Mouse (Mus musculus) forebrain, postnatal 0 days (tissue): Measurements from ENCODE around the gene Mnd1. TPM values are rescaled to one million over a fixed set of nuclear protein-coding genes. Genes with fewer than 3 reads are reported as not detected.

Experiments used
- ATAC-seq: fragments of 200-750 bp; cut with Nextera tagmentation; 2 replicates; pipeline ENCODE4 v1.8.0; 2017; ENCODE audit warnings: mild to moderate bottlenecking, moderate library complexity
- DNase-seq: peaks from one replicate; pipeline ENCODE4 v3.0.0-alpha.2; 2015
- H3K27ac ChIP-seq: fragments of 300-500 bp; sonication (generic); 2 replicates; pipeline ENCODE4 v1.5.1; 2014; ENCODE audit warnings: low read depth, mild to moderate bottlenecking, antibody characterized with exemption, low read length, moderate library complexity, mixed read lengths
- H3K27me3 ChIP-seq: fragments of 300-500 bp; sonication (generic); 2 replicates; pipeline ENCODE4 v1.6.1; 2014; ENCODE audit warnings: mild to moderate bottlenecking, low read length, mixed read lengths; ENCODE audit not compliant: insufficient read depth
- H3K36me3 ChIP-seq: fragments of 300-500 bp; sonication (generic); 2 replicates; pipeline ENCODE4 v1.6.1; 2014; ENCODE audit warnings: mild to moderate bottlenecking, moderate library complexity; ENCODE audit not compliant: insufficient read depth
- H3K4me1 ChIP-seq: fragments of 300-500 bp; sonication (generic); 2 replicates; pipeline ENCODE4 v1.6.1; 2014; ENCODE audit warnings: antibody characterized with exemption; ENCODE audit not compliant: insufficient read depth
- H3K4me2 ChIP-seq: fragments of 300-500 bp; sonication (generic); 2 replicates; pipeline ENCODE4 v1.6.1; 2014; ENCODE audit warnings: low read depth, mild to moderate bottlenecking, moderate library complexity
- H3K4me3 ChIP-seq: fragments of 300-500 bp; sonication (generic); 2 replicates; pipeline ENCODE4 v1.5.1; 2014; ENCODE audit warnings: low read depth, low read length, mixed read lengths
- H3K9ac ChIP-seq: fragments of 300-500 bp; sonication (generic); 2 replicates; pipeline ENCODE4 v1.6.1; 2014; ENCODE audit warnings: mild to moderate bottlenecking
- H3K9me3 ChIP-seq: fragments of 300-500 bp; sonication (generic); 2 replicates; pipeline ENCODE4 v1.6.1; 2016; ENCODE audit warnings: low read length
- CTCF ChIP-seq: sonication (generic); IDR thresholded peaks from 2 replicates; pipeline ENCODE4 v1.5.1; 2016; ENCODE audit warnings: antibody characterized with exemption, control low read depth, low read depth
- WGBS: fragments of 180-500 bp; shearing (Covaris S2); extraction: QIAGEN DNeasy Blood & Tissue Kit; methylation state at CpG from one replicate; pipeline ENCODE4 v1.1.7; 2014; 5-methylcytosine and 5-hydroxymethylcytosine counted together
- polyA plus RNA-seq: library from polyadenylated mRNA; unstranded; fragments of >200 nt; fragmentation: Nextera tagmentation; extraction: Ambion mirVana; gene quantifications from 2 replicates; pipeline ENCODE4 v1.2.1, GENCODE M21; 2015
- total RNA-seq: library from RNA; depleted of rRNA; stranded (reverse); fragments of >200 nt; gene quantifications from 2 replicates; pipeline ENCODE4 v1.2.3, GENCODE M21; 2014

The Mnd1 gene
- total and polyA plus RNA-seq, 2 experiments from 2014 or later: 2.5 to 3.0 TPM

DNA sequence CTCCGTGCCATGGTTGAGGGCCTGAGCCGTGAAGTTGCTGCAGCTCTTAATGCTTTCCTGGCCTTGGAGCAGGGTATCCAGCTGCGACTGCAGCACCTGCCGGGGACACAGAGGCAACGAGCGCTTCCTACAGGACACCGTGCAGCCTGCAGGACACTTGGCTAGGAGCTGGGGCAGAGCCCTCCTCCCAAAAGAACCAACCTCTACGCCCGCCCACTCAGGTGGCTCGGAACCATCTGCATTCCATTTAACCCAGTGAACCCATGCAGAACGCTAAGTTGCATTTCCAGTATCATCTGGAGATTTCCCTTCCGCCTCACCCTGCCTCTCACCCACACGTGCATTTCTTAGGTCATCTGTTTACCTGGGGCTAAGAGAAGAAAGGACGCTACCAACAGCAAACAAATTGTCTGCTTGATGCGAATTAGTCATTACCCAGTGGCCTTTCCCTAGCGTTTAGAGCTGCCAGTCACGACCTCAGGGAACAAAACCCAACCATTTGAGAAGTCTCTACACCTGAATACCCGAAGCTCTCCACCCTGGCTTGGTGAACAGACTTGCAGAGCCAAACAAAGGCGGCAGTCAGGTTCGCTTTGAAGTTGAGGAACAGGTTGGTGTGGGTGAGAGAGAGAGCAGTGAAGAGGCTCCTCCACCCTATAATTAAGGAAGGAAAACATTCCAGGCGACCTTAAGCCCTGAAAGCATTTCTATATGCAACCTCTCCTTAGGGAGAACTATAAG lies 35.7 kb upstream of the Mnd1 start:
- no peak for TF ChIP-seq CTCF
- no peaks in the 10 kb centered on the region for H3K27me3 ChIP-seq
- H3K4me2 ChIP-seq: no peak overlapping the region
- peak; percentile 37 for DNase-seq
- H3K4me3 ChIP-seq: no peak overlapping the region
- H3K4me1 ChIP-seq: no peaks in the 10 kb centered on the region
- no peak overlapping the region for H3K27ac ChIP-seq
- peaks cover 39% of the 10 kb centered on the region for H3K36me3 ChIP-seq
- no peak overlapping the region for H3K9ac ChIP-seq
- no peaks in the 10 kb centered on the region for H3K9me3 ChIP-seq
- peak; percentile 36; the same call in 1 of the 2 replicates for ATAC-seq
- 57% methylated on average over 21 of the region's 21 CpGs for WGBS

DNA sequence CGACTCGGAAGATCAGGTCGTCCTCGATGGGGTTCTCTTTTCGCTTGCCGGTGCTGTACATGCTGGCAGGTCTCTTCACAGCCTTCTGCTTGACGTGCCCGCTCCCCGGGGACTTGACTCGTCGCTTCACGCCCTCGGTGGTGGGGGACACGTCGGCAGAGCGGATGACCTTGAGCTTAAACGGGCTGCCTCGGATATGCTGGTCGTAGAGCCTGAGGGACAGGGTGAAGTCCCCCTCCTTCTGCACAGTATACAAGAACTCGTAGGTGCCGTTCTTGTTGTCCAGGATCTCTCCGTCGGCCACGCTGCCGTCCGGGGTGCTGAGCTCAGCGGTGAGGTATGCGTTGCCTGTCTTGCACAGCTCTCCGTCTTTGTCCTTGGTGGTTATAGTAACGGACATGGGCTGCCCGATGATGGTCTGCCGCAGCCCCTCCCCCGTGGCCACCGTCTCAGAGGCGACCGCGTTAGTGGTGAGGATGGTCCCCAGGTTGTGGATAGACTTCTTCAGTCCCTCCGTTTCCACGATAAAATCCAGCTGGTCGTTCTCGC lies 35.0 kb upstream of the Mnd1 start:
- no peak for TF ChIP-seq CTCF
- H3K27ac ChIP-seq: 0 out of 2 replicates have a peak overlapping the region, but pooled peaks have one; percentile 4
- no peak overlapping the region for H3K4me2 ChIP-seq
- H3K36me3 ChIP-seq: peaks cover 34% of the 10 kb centered on the region
- H3K9ac ChIP-seq: no peak overlapping the region
- no peak overlapping the region for H3K4me3 ChIP-seq
- H3K4me1 ChIP-seq: no peaks in the 10 kb centered on the region
- WGBS: 25% methylated on average over 41 of the region's 41 CpGs
- DNase-seq: no peak
- peak; percentile 28 for ATAC-seq
- no peaks in the 10 kb centered on the region for H3K27me3 ChIP-seq
- no peaks in the 10 kb centered on the region for H3K9me3 ChIP-seq

DNA sequence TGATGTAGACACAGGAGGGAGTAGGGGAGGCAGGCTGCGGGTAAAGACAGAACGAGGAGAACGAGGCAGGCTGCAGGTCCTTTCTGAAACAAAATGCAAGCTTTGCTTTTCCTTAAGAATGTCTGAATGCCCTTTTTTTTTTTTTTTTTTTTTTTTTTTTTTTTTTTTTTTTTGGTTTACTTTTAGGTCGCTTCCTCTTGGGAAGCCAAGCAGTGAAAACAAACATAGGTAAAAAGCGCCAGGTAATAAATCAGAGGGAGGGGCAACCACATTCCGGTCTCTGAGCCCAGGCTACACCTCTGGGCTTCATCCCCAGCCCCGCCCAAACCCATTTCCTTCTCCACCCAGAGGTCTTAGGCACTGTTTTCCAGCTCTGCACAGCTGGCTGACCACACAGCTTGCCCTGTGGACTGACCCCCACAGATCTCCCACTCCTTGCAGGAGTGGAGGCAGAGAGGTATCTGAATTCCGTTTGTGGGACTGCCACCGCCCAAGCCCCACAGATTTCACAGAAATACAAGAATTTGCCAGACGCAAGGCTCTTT lies 34.1 kb upstream of the Mnd1 start:
- H3K36me3 ChIP-seq: peaks cover 34% of the 10 kb centered on the region

DNA sequence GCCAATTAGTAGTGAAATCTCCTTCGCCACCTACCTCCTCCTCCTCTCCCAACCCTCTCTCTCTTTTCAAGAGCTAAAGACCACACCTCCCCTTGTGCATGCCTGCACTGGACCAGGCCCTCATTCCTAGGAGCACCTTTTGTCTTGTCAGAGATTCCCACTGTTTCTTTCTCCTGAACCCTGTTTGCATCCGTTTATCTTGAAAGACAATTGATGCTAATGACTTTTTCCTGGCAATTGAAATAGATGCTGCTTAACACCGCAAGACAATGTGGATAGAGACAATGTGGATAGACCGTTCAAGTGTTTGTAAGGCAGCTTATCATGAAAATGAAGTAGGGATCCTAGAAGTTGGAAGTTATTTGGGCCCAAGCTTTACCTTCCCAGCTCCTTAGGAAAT lies 26.1 kb upstream of the Mnd1 start:
- Histone ChIP-seq H3K36me3 (peaks cover 16% of the 10 kb centered on the region), H3K4me3 (no peak overlapping the region), H3K9me3 (no peaks in the 10 kb centered on the region), H3K4me1 (peaks cover 8% of the 10 kb centered on the region; the same call in 1 of the 2 replicates), H3K9ac (no peak overlapping the region), H3K27ac (0 out of 2 replicates have a peak overlapping the region, but pooled peaks have one; percentile 29), H3K4me2 (no peak overlapping the region), H3K27me3 (no peaks in the 10 kb centered on the region)
- no peak for ATAC-seq
- DNase-seq: no peak
- no peak for TF ChIP-seq CTCF
- 21% methylated on average over 4 of the region's 4 CpGs for WGBS

More for the DNA sequence above, 34.1 kb upstream of the Mnd1 start:
- no peaks in the 10 kb centered on the region for H3K4me1 ChIP-seq
- H3K9me3 ChIP-seq: no peaks in the 10 kb centered on the region
- H3K27me3 ChIP-seq: no peaks in the 10 kb centered on the region
- no peak overlapping the region for H3K4me2 ChIP-seq
- TF ChIP-seq CTCF: no peak
- DNase-seq (no peak), ATAC-seq (no peak)
- WGBS: 70% methylated on average over 10 of the region's 10 CpGs
- no peak overlapping the region for H3K9ac ChIP-seq
- no peak overlapping the region for H3K27ac ChIP-seq
- no peak overlapping the region for H3K4me3 ChIP-seq

DNA sequence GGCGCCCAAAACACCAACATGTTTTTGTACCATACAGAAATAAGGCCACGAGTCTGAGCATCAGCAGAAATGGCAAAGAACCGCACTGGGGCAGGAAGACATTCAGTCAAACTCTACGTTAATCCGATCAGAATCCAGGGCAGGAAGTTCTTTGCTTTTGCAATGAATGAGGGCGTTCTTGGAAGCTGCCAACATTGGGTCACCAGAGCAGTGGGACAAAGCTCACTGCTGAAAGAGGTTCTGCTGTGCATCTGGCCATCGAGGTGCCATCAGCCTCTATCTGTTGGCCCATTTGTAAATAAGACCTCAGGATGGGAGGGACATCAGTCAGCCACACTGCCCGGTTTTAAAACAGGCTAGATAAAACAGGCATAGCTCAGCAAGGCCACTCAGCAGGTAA lies 25.5 kb upstream of the Mnd1 start:
- peaks cover 8% of the 10 kb centered on the region; the same call in 1 of the 2 replicates for H3K4me1 ChIP-seq
- H3K27ac ChIP-seq: peak overlapping the region; percentile 24; the same call in 1 of the 2 replicates
- no peak for DNase-seq
- no peaks in the 10 kb centered on the region for H3K27me3 ChIP-seq
- TF ChIP-seq CTCF: no peak
- peaks cover 20% of the 10 kb centered on the region for H3K36me3 ChIP-seq
- H3K4me3 ChIP-seq: no peak overlapping the region
- no peaks in the 10 kb centered on the region for H3K9me3 ChIP-seq
- no peak overlapping the region for H3K9ac ChIP-seq
- no peak overlapping the region for H3K4me2 ChIP-seq
- 20% methylated on average over 8 of the region's 8 CpGs for WGBS
- no peak for ATAC-seq

DNA sequence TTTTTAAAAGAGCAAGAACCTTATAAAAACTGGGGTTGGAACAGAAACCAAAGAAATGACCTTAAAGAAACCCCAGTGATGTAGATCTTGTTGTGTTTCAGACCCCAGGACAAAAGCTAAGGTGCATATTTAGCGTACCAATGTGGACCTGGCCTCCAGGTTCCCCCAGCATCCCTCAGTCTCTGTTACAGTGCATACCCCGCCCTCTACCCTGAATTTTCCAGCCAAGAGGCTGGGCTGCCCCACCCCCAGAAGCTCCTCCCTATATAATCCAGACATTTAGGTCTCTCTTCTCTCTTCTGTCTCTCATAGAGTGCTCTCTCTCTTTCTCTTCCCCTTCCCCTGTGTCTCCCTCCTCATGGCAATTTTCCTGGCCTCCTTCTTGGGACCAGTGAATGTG lies 24.7 kb upstream of the Mnd1 start:
- Histone ChIP-seq H3K27me3 (no peaks in the 10 kb centered on the region), H3K27ac (peak overlapping the region; percentile 35; the same call in 1 of the 2 replicates), H3K9ac (0 out of 2 replicates have a peak overlapping the region, but pooled peaks have one; percentile 3), H3K9me3 (no peaks in the 10 kb centered on the region), H3K4me1 (peaks cover 8% of the 10 kb centered on the region; the same call in 1 of the 2 replicates), H3K36me3 (peaks cover 20% of the 10 kb centered on the region), H3K4me2 (no peak overlapping the region), H3K4me3 (no peak overlapping the region)
- WGBS: 74% methylated on average over 2 of the region's 2 CpGs
- ATAC-seq: no peak
- no peak for TF ChIP-seq CTCF
- no peak for DNase-seq

DNA sequence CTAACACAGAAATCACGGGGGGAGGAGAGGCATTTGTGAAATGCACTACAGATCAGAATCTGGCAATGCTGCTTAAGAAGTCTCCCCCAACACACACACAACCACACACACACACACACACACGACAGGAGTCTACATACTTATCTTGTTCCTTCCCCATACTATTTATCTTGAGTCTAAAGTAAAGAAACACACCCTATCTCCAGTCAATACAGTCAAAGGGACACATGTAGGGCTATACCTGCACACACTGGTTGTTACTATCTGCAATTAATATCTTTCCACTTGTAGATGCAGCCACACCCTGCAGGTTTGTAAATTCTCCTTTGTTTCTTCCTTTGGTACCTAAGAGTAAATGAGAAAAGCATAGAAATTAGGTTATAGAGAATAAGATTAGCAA lies 22.2 kb upstream of the Mnd1 start:
- WGBS: 86% methylated on average over 2 of the region's 2 CpGs
- H3K9ac ChIP-seq: no peak overlapping the region
- no peaks in the 10 kb centered on the region for H3K27me3 ChIP-seq
- DNase-seq (no peak), ATAC-seq (no peak)
- H3K36me3 ChIP-seq: peaks cover 34% of the 10 kb centered on the region
- H3K4me1 ChIP-seq: peaks cover 8% of the 10 kb centered on the region; the same call in 1 of the 2 replicates
- TF ChIP-seq CTCF: no peak
- no peaks in the 10 kb centered on the region for H3K9me3 ChIP-seq
- H3K27ac ChIP-seq: no peak overlapping the region
- H3K4me2 ChIP-seq: no peak overlapping the region
- H3K4me3 ChIP-seq: no peak overlapping the region
